9 mouse cellular contexts compared by ENCODE assay signal in the genomic region with DNA sequence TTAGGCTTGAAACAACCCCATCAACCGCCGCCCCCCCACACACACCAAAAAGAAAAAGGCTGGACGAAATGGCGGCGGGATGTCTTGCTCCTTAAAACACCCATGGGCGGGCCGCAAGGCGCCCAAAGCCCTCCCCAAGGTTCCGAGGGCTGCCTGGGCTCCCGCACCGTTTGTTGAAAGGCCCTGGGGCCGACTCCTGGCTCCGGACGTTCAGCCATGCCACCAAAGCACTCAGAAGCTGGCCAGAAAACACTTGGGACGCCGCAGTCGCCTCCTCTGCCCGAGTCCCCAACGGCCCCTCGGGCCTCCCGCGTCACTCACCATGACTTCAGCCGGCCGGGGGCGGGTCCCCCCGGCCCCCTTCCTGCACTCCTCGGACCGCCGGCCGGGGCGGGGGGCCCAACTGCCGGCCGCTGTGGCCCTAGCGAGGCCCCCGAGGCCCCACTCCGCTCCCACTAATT. TPM values are rescaled to one million over a fixed set of nuclear protein-coding genes. Genes with fewer than 3 reads are reported as not detected.
DNase-seq lines count a peak whose midpoint lies in the region; ATAC-seq and TF ChIP-seq lines count a peak whose summit lies in the region.
"Had no signal": no experiment of that assay in that cellular context is flagged by ENCODE, and none has a peak within 500 bp of the region (broad histone marks: within the 10 kb centered on the region; RNA-seq: fewer than 3 reads in every experiment).

No protein-coding gene starts in this region.

- H3K36me3 ChIP-seq in lung, embryonic 14.5 days (ENCODE audit: insufficient read depth), result peaks cover 41% of the 10 kb centered on the region
- H3K36me3 ChIP-seq in embryonic facial prominence, embryonic 11.5 days (replicated peaks; ENCODE audit: control insufficient read depth, insufficient read depth, low read depth, low read length), result peaks cover 10% of the 10 kb centered on the region
- H3K36me3 ChIP-seq in limb, embryonic 10.5 days, result peaks cover 42% of the 10 kb centered on the region
- H3K36me3 ChIP-seq in midbrain, embryonic 16.5 days (ENCODE audit: control insufficient read depth, insufficient read depth, low read length), result peaks cover 12% of the 10 kb centered on the region; the same call in 1 of the 2 replicates

- WGBS in lung, embryonic 14.5 days, result under 1% methylated on average over 26 of the region's 36 CpGs
- under 1% methylated on average over 23 of the region's 36 CpGs for WGBS in embryonic facial prominence, embryonic 11.5 days
- under 1% methylated on average over 34 of the region's 36 CpGs for WGBS in limb, embryonic 10.5 days
- WGBS in midbrain, embryonic 16.5 days, result 1% methylated on average over 23 of the region's 36 CpGs

- no peaks in the 10 kb centered on the region for H3K27me3 ChIP-seq in lung, embryonic 14.5 days (ENCODE audit: insufficient read depth, low read length)
- no peaks in the 10 kb centered on the region for H3K27me3 ChIP-seq in embryonic facial prominence, embryonic 11.5 days (ENCODE audit: control insufficient read depth, insufficient read depth, low read length)
- no peaks in the 10 kb centered on the region for H3K27me3 ChIP-seq in limb, embryonic 10.5 days (ENCODE audit: low read depth, poor library complexity, severe bottlenecking)
- H3K27me3 ChIP-seq in midbrain, embryonic 16.5 days (ENCODE audit: control insufficient read depth, insufficient read depth, low read depth, low read length), result no peaks in the 10 kb centered on the region

- H3K27ac ChIP-seq in lung, embryonic 14.5 days (ENCODE audit: low read depth), result peak overlapping the region; percentile 97
- peak overlapping the region; percentile 86; the same call in 1 of the 2 replicates for H3K27ac ChIP-seq in embryonic facial prominence, embryonic 11.5 days (replicated peaks; ENCODE audit: low read depth, low read length)
- peak overlapping the region; percentile 98 for H3K27ac ChIP-seq in limb, embryonic 10.5 days
- peak overlapping the region; percentile 97 for H3K27ac ChIP-seq in midbrain, embryonic 16.5 days (ENCODE audit: low read length)

- peak overlapping the region; percentile 82 for H3K4me2 ChIP-seq in lung, embryonic 14.5 days
- peak overlapping the region; percentile 74 for H3K4me2 ChIP-seq in embryonic facial prominence, embryonic 11.5 days (ENCODE audit: low read depth, low read length)
- peak overlapping the region; percentile 83 for H3K4me2 ChIP-seq in midbrain, embryonic 16.5 days (ENCODE audit: low read length)

- H3K9ac ChIP-seq in lung, embryonic 14.5 days, result peak overlapping the region; percentile 98
- H3K9ac ChIP-seq in embryonic facial prominence, embryonic 11.5 days (replicated peaks; ENCODE audit: low read length), result peak overlapping the region; percentile 97
- peak overlapping the region; percentile 97 for H3K9ac ChIP-seq in midbrain, embryonic 16.5 days (ENCODE audit: low read depth, low read length)

- no peak for TF ChIP-seq CTCF in lung, embryonic 14.5 days (IDR thresholded peaks at IDR 0.05; ENCODE audit: low read depth)

- H3K4me1 ChIP-seq in lung, embryonic 14.5 days (ENCODE audit: insufficient read depth), result peaks cover 23% of the 10 kb centered on the region
- H3K4me1 ChIP-seq in embryonic facial prominence, embryonic 11.5 days (ENCODE audit: control insufficient read depth, insufficient read depth, low read length), result no peaks in the 10 kb centered on the region
- peaks cover 28% of the 10 kb centered on the region for H3K4me1 ChIP-seq in limb, embryonic 10.5 days
- H3K4me1 ChIP-seq in midbrain, embryonic 16.5 days (ENCODE audit: control insufficient read depth, insufficient read depth, low read length), result peaks cover 19% of the 10 kb centered on the region

- peak; percentile 76 for DNase-seq in cerebellum, adult 11-12 months
- DNase-seq in cerebellum, postnatal 25 days, result no peak
- DNase-seq in lung, embryonic 14.5 days, result peak; percentile 41
- no peak for DNase-seq in lung, postnatal 4 days
- no peak for DNase-seq in embryonic facial prominence, embryonic 11.5 days (ENCODE audit: low spot score)
- peak; percentile 68 for DNase-seq in limb, embryonic 10.5 days (ENCODE audit: low spot score)
- no peak for DNase-seq in left cerebral cortex, adult 9 months (ENCODE audit: low spot score in 2 of 2)

- peak overlapping the region; percentile 85 for H3K4me3 ChIP-seq in lung, embryonic 14.5 days (ENCODE audit: low read depth, low read length)
- H3K4me3 ChIP-seq in embryonic facial prominence, embryonic 11.5 days (ENCODE audit: low read depth, low read length), result peak overlapping the region; percentile 99
- H3K4me3 ChIP-seq in limb, embryonic 10.5 days, result peak overlapping the region; percentile 99
- H3K4me3 ChIP-seq in midbrain, embryonic 16.5 days (ENCODE audit: low read depth, low read length), result peak overlapping the region; percentile 96

- H3K9me3 ChIP-seq in lung, embryonic 14.5 days (ENCODE audit: low read depth, low read length), result no peaks in the 10 kb centered on the region
- no peaks in the 10 kb centered on the region for H3K9me3 ChIP-seq in embryonic facial prominence, embryonic 11.5 days (replicated peaks; ENCODE audit: control insufficient read depth, low read length)
- no peaks in the 10 kb centered on the region for H3K9me3 ChIP-seq in limb, embryonic 10.5 days (replicated peaks)
- no peaks in the 10 kb centered on the region for H3K9me3 ChIP-seq in midbrain, embryonic 16.5 days (replicated peaks; ENCODE audit: control insufficient read depth, low read length, poor library complexity, severe bottlenecking)

- no peak; the same call in 1 of the 2 replicates for ATAC-seq in lung, embryonic 14.5 days (ENCODE audit: insufficient read depth)
- ATAC-seq in embryonic facial prominence, embryonic 11.5 days (replicated peaks; ENCODE audit: insufficient number of reproducible peaks, low FRiP score, low TSS enrichment, low read depth), result no peak
- ATAC-seq in midbrain, embryonic 16.5 days, result no peak

RNA-seq across cellular contexts. Expression of gene Ube2s, which starts 0.5 kb away (rescaled TPM):
- polyA plus RNA-seq in lung, embryonic 14.5 days (2014; fragmentation: Nextera tagmentation; extraction: Ambion mirVana), result 428 and 470 TPM in 2 replicates
- polyA plus RNA-seq in embryonic facial prominence, embryonic 11.5 days (2014; fragmentation: Nextera tagmentation; extraction: Ambion mirVana), result 453 and 487 TPM in 2 replicates
- polyA plus RNA-seq in limb, embryonic 10.5 days (2016; fragmentation: Nextera tagmentation; extraction: Ambion mirVana), result 500 and 550 TPM in 2 replicates
- 226 and 253 TPM in 2 replicates for polyA plus RNA-seq in midbrain, embryonic 16.5 days (2015; fragmentation: Nextera tagmentation; extraction: Ambion mirVana)

RNA-seq across cellular contexts. Expression of gene Rpl28, which starts 19.2 kb away (rescaled TPM):
- 294 and 337 TPM in 2 replicates for polyA plus RNA-seq in lung, embryonic 14.5 days (2014; fragmentation: Nextera tagmentation; extraction: Ambion mirVana)
- polyA plus RNA-seq in embryonic facial prominence, embryonic 11.5 days (2014; fragmentation: Nextera tagmentation; extraction: Ambion mirVana), result 149 and 169 TPM in 2 replicates
- 396 and 427 TPM in 2 replicates for polyA plus RNA-seq in limb, embryonic 10.5 days (2016; fragmentation: Nextera tagmentation; extraction: Ambion mirVana)
- polyA plus RNA-seq in midbrain, embryonic 16.5 days (2015; fragmentation: Nextera tagmentation; extraction: Ambion mirVana), result 201 and 213 TPM in 2 replicates

RNA-seq across cellular contexts. Expression of gene Tmem238, which starts 22.4 kb away (rescaled TPM):
- polyA plus RNA-seq in lung, embryonic 14.5 days (2014; fragmentation: Nextera tagmentation; extraction: Ambion mirVana), result 11.6 and 11.7 TPM in 2 replicates
- polyA plus RNA-seq in embryonic facial prominence, embryonic 11.5 days (2014; fragmentation: Nextera tagmentation; extraction: Ambion mirVana), result 1.3 and 1.4 TPM in 2 replicates
- polyA plus RNA-seq in limb, embryonic 10.5 days (2016; fragmentation: Nextera tagmentation; extraction: Ambion mirVana), result 4.8 and 5.8 TPM in 2 replicates
- polyA plus RNA-seq in midbrain, embryonic 16.5 days (2015; fragmentation: Nextera tagmentation; extraction: Ambion mirVana), result 6.2 and 6.5 TPM in 2 replicates

RNA-seq across cellular contexts. Expression of gene Tmem190, which starts 29.1 kb away (rescaled TPM):
- polyA plus RNA-seq in lung, embryonic 14.5 days (2014; fragmentation: Nextera tagmentation; extraction: Ambion mirVana), result not detected in 2 replicates
- not detected in 2 replicates for polyA plus RNA-seq in embryonic facial prominence, embryonic 11.5 days (2014; fragmentation: Nextera tagmentation; extraction: Ambion mirVana)
- polyA plus RNA-seq in limb, embryonic 10.5 days (2016; fragmentation: Nextera tagmentation; extraction: Ambion mirVana), result not detected in 2 replicates
- 0.48 and 0.73 TPM in 2 replicates for polyA plus RNA-seq in midbrain, embryonic 16.5 days (2015; fragmentation: Nextera tagmentation; extraction: Ambion mirVana)
- polyA plus RNA-seq: large intestine, adult 2 months had no signal

RNA-seq across cellular contexts. Expression of gene Il11, which starts 29.2 kb away (rescaled TPM):
- polyA plus RNA-seq in lung, embryonic 14.5 days (2014; fragmentation: Nextera tagmentation; extraction: Ambion mirVana), result not detected in 2 replicates
- polyA plus RNA-seq in embryonic facial prominence, embryonic 11.5 days (2014; fragmentation: Nextera tagmentation; extraction: Ambion mirVana), result 0.21 TPM in 1 of 2 replicates, not detected in the other
- 0.09 TPM in 1 of 2 replicates, not detected in the other for polyA plus RNA-seq in limb, embryonic 10.5 days (2016; fragmentation: Nextera tagmentation; extraction: Ambion mirVana)
- 1.3 TPM in 2 replicates for polyA plus RNA-seq in midbrain, embryonic 16.5 days (2015; fragmentation: Nextera tagmentation; extraction: Ambion mirVana)

Comparison
In these comparisons a context has a peak if more than half of its experiments do, and no peak if none do; other contexts are left out.
1. DNase-seq: peak in cerebellum, adult 11-12 months (single experiment), lung, embryonic 14.5 days (single experiment) and limb, embryonic 10.5 days (single experiment); none in cerebellum, postnatal 25 days (0 of 2), lung, postnatal 4 days (0 of 2), embryonic facial prominence, embryonic 11.5 days (single experiment) and left cerebral cortex, adult 9 months (0 of 2).
2. Peak in every context shown above with its lines, with median percentiles within 50 percentile points of each other: H3K27ac ChIP-seq, H3K4me2 ChIP-seq, H3K4me3 ChIP-seq and H3K9ac ChIP-seq.